ENCODE assay signal across 20 mouse cellular contexts in genomic region chr1:42398461-42399154, GRCm38 (mm10).
DNase-seq lines count a peak whose midpoint lies in the region; ATAC-seq and TF ChIP-seq lines count a peak whose summit lies in the region.
"Had no signal": no experiment of that assay in that cellular context is flagged by ENCODE, and none has a peak within 500 bp of the region (broad histone marks: within the 10 kb centered on the region; RNA-seq: fewer than 3 reads in every experiment).

No protein-coding gene starts in this region.

- no peaks in the 10 kb centered on the region for H3K36me3 ChIP-seq in hindbrain, embryonic 12.5 days
- no peaks in the 10 kb centered on the region for H3K36me3 ChIP-seq in hindbrain, embryonic 13.5 days
- no peaks in the 10 kb centered on the region for H3K36me3 ChIP-seq in forebrain, embryonic 11.5 days (ENCODE audit: control insufficient read depth, insufficient read depth, low read length)
- no peaks in the 10 kb centered on the region for H3K36me3 ChIP-seq in forebrain, embryonic 15.5 days
- no peaks in the 10 kb centered on the region for H3K36me3 ChIP-seq in midbrain, embryonic 16.5 days (ENCODE audit: control insufficient read depth, insufficient read depth, low read length)
- H3K36me3 ChIP-seq: heart, embryonic 15.5 days; limb, embryonic 10.5 days; liver, embryonic 12.5 days; lung, embryonic 15.5 days had no signal

- no peak for TF ChIP-seq CTCF in gastrocnemius, adult 2 months (IDR thresholded peaks at IDR 0.05)
- no peak for TF ChIP-seq CTCF in lung, adult 2 months (IDR thresholded peaks at IDR 0.05; ENCODE audit: insufficient read depth, low read length)

- WGBS in hindbrain, embryonic 12.5 days = 20% methylated on average over 8 of the region's 8 CpGs
- WGBS in hindbrain, embryonic 13.5 days = 20% methylated on average over 8 of the region's 8 CpGs
- WGBS in forebrain, embryonic 11.5 days = 18% methylated on average over 8 of the region's 8 CpGs
- 17% methylated on average over 8 of the region's 8 CpGs for WGBS in forebrain, embryonic 15.5 days
- 19% methylated on average over 8 of the region's 8 CpGs for WGBS in midbrain, embryonic 16.5 days
- 28% methylated on average over 8 of the region's 8 CpGs for WGBS in lung, adult 2 months

- no peaks in the 10 kb centered on the region for H3K27me3 ChIP-seq in hindbrain, embryonic 12.5 days
- H3K27me3 ChIP-seq in hindbrain, embryonic 13.5 days = no peaks in the 10 kb centered on the region
- H3K27me3 ChIP-seq in forebrain, embryonic 11.5 days (ENCODE audit: control insufficient read depth, insufficient read depth, low read length) = no peaks in the 10 kb centered on the region
- H3K27me3 ChIP-seq in forebrain, embryonic 15.5 days = no peaks in the 10 kb centered on the region
- no peaks in the 10 kb centered on the region for H3K27me3 ChIP-seq in midbrain, embryonic 16.5 days (ENCODE audit: control insufficient read depth, insufficient read depth, low read depth, low read length)
- H3K27me3 ChIP-seq: heart, embryonic 15.5 days; liver, embryonic 12.5 days; lung, embryonic 15.5 days had no signal

- intact Hi-C loops in gastrocnemius, adult 2 months (cut with DNase I) = no loop called here

- no peak overlapping the region for H3K4me3 ChIP-seq in hindbrain, embryonic 12.5 days
- no peak overlapping the region for H3K4me3 ChIP-seq in hindbrain, embryonic 13.5 days
- H3K4me3 ChIP-seq in forebrain, embryonic 11.5 days (ENCODE audit: low read depth, low read length) = no peak overlapping the region
- H3K4me3 ChIP-seq in forebrain, embryonic 15.5 days = no peak overlapping the region
- H3K4me3 ChIP-seq in midbrain, embryonic 16.5 days (ENCODE audit: low read depth, low read length) = no peak overlapping the region
- H3K4me3 ChIP-seq in gastrocnemius, adult 2 months = no peak overlapping the region
- H3K4me3 ChIP-seq in lung, adult 2 months (replicated peaks; ENCODE audit: extremely low read depth, low read depth, low read length) = no peak overlapping the region
- H3K4me3 ChIP-seq: heart, embryonic 15.5 days; layer of hippocampus, adult 2 months; limb, embryonic 10.5 days; liver, embryonic 12.5 days; lung, embryonic 15.5 days; myocyte had no signal

- no peak overlapping the region for H3K4me2 ChIP-seq in hindbrain, embryonic 12.5 days (replicated peaks)
- no peak overlapping the region for H3K4me2 ChIP-seq in hindbrain, embryonic 13.5 days
- H3K4me2 ChIP-seq in forebrain, embryonic 11.5 days (ENCODE audit: low read depth, low read length, severe bottlenecking) = no peak overlapping the region
- H3K4me2 ChIP-seq in forebrain, embryonic 15.5 days (replicated peaks) = no peak overlapping the region
- no peak overlapping the region for H3K4me2 ChIP-seq in midbrain, embryonic 16.5 days (ENCODE audit: low read length)
- H3K4me2 ChIP-seq: heart, embryonic 15.5 days; liver, embryonic 12.5 days; lung, embryonic 15.5 days had no signal

- DNase-seq in forebrain, embryonic 11.5 days (ENCODE audit: low spot score) = peak; percentile 63
- no peak for DNase-seq in gastrocnemius, adult 2 months
- no peak for DNase-seq in lung, adult 2 months
- no peak for DNase-seq in kidney, adult 18-20 months
- DNase-seq: cerebellum, adult 9-11 months; heart, adult 18-20 months; kidney, adult 11 months; kidney, postnatal 10 days; right cerebral cortex, postnatal 25 days; thymus, postnatal 36 days had no signal

- peaks cover 6% of the 10 kb centered on the region for H3K4me1 ChIP-seq in hindbrain, embryonic 12.5 days
- H3K4me1 ChIP-seq in hindbrain, embryonic 13.5 days (replicated peaks) = peaks cover 6% of the 10 kb centered on the region
- peaks cover 4% of the 10 kb centered on the region for H3K4me1 ChIP-seq in forebrain, embryonic 11.5 days (replicated peaks; ENCODE audit: control insufficient read depth, insufficient read depth, low read length)
- peaks cover 6% of the 10 kb centered on the region; the same call in 1 of the 2 replicates for H3K4me1 ChIP-seq in forebrain, embryonic 15.5 days
- no peaks in the 10 kb centered on the region for H3K4me1 ChIP-seq in midbrain, embryonic 16.5 days (ENCODE audit: control insufficient read depth, insufficient read depth, low read length)
- no peaks in the 10 kb centered on the region for H3K4me1 ChIP-seq in lung, adult 2 months (ENCODE audit: control insufficient read depth, insufficient read depth, low read length)
- H3K4me1 ChIP-seq: heart, embryonic 15.5 days; liver, embryonic 12.5 days; lung, embryonic 15.5 days had no signal

- no peak overlapping the region for H3K27ac ChIP-seq in hindbrain, embryonic 12.5 days
- no peak overlapping the region for H3K27ac ChIP-seq in hindbrain, embryonic 13.5 days
- 0 out of 2 replicates have a peak overlapping the region, but pooled peaks have one; percentile 31 for H3K27ac ChIP-seq in forebrain, embryonic 11.5 days (ENCODE audit: low read depth, low read length)
- H3K27ac ChIP-seq in forebrain, embryonic 15.5 days (replicated peaks) = 0 out of 2 replicates have a peak overlapping the region, but pooled peaks have one; percentile 12
- no peak overlapping the region for H3K27ac ChIP-seq in midbrain, embryonic 16.5 days (ENCODE audit: low read length)
- no peak overlapping the region for H3K27ac ChIP-seq in gastrocnemius, adult 2 months
- H3K27ac ChIP-seq: heart, embryonic 15.5 days; layer of hippocampus, adult 2 months; limb, embryonic 10.5 days; liver, embryonic 12.5 days; lung, embryonic 15.5 days had no signal

- peak; percentile 84 for ATAC-seq in hindbrain, embryonic 12.5 days (ENCODE audit: low FRiP score)
- no peak; the same call in 1 of the 2 replicates for ATAC-seq in hindbrain, embryonic 13.5 days (ENCODE audit: low FRiP score)
- ATAC-seq in forebrain, embryonic 11.5 days (replicated peaks; ENCODE audit: low FRiP score) = peak; percentile 81
- peak; percentile 55; the same call in 1 of the 2 replicates for ATAC-seq in forebrain, embryonic 15.5 days (replicated peaks)
- ATAC-seq in midbrain, embryonic 16.5 days = 0 out of 2 replicates have a peak, but pooled peaks have one; percentile 17
- ATAC-seq: liver, embryonic 12.5 days had no signal

- TF ChIP-seq POLR2A in lung, adult 2 months (IDR thresholded peaks at IDR 0.05; ENCODE audit: borderline replicate concordance, extremely low read depth, low read depth, low read length) = no peak

- no peaks in the 10 kb centered on the region for H3K9me3 ChIP-seq in hindbrain, embryonic 12.5 days (replicated peaks)
- no peaks in the 10 kb centered on the region for H3K9me3 ChIP-seq in hindbrain, embryonic 13.5 days
- no peaks in the 10 kb centered on the region for H3K9me3 ChIP-seq in forebrain, embryonic 11.5 days (ENCODE audit: control insufficient read depth, low read length)
- no peaks in the 10 kb centered on the region for H3K9me3 ChIP-seq in forebrain, embryonic 15.5 days
- H3K9me3 ChIP-seq in midbrain, embryonic 16.5 days (replicated peaks; ENCODE audit: control insufficient read depth, low read length, poor library complexity, severe bottlenecking) = no peaks in the 10 kb centered on the region
- H3K9me3 ChIP-seq: heart, embryonic 15.5 days; limb, embryonic 10.5 days; liver, embryonic 12.5 days; lung, embryonic 15.5 days had no signal

- no peak overlapping the region for H3K9ac ChIP-seq in hindbrain, embryonic 12.5 days
- no peak overlapping the region for H3K9ac ChIP-seq in hindbrain, embryonic 13.5 days
- H3K9ac ChIP-seq in forebrain, embryonic 11.5 days (ENCODE audit: low read length) = no peak overlapping the region
- no peak overlapping the region for H3K9ac ChIP-seq in forebrain, embryonic 15.5 days (replicated peaks)
- no peak overlapping the region for H3K9ac ChIP-seq in midbrain, embryonic 16.5 days (ENCODE audit: low read depth, low read length)
- H3K9ac ChIP-seq: heart, embryonic 15.5 days; liver, embryonic 12.5 days; lung, embryonic 15.5 days had no signal

Comparison
In these comparisons a context has a peak if more than half of its experiments do, and no peak if none do; other contexts are left out.
1. H3K27ac ChIP-seq: peak in forebrain, embryonic 11.5 days (single experiment) and forebrain, embryonic 15.5 days (single experiment); none in hindbrain, embryonic 12.5 days (single experiment), hindbrain, embryonic 13.5 days (single experiment), midbrain, embryonic 16.5 days (single experiment) and gastrocnemius, adult 2 months (single experiment).